Mouse (Mus musculus) stomach, postnatal 0 days (tissue): Measurements from ENCODE around the gene Mmp21.

ENCODE experiments used
- CTCF ChIP-seq: IDR thresholded peaks from 2 replicates; pipeline ENCODE4 v1.5.1; 2016; ENCODE audit warnings: antibody characterized with exemption, low read depth, mild to moderate bottlenecking, moderate library complexity
- EP300 ChIP-seq: optimal IDR thresholded peaks from 2 replicates; pipeline ENCODE3; 2016; ENCODE audit warnings: antibody characterized with exemption

GRCm38 (mm10) chr7:133637361-133638305 lies 42.2 kb downstream of the Mmp21 start, which contains the start of gene Edrf1:
- no peak for TF ChIP-seq CTCF
- peak; percentile 99 for TF ChIP-seq EP300
